In genomic region chr13:29603597-29603996, GRCm38 (mm10) we compare ENCODE assay signal across 8 mouse cellular contexts.
DNase-seq lines count a peak whose midpoint lies in the region; ATAC-seq and TF ChIP-seq lines count a peak whose summit lies in the region.
"Had no signal": no experiment of that assay in that cellular context is flagged by ENCODE, and none has a peak within 500 bp of the region (broad histone marks: within the 10 kb centered on the region; RNA-seq: fewer than 3 reads in every experiment).

No protein-coding gene starts in this region.

- no peaks in the 10 kb centered on the region for H3K9me3 ChIP-seq in midbrain, embryonic 10.5 days (replicated peaks)
- no peaks in the 10 kb centered on the region for H3K9me3 ChIP-seq in midbrain, postnatal 0 days (ENCODE audit: low read length)
- H3K9me3 ChIP-seq in embryonic facial prominence, embryonic 15.5 days (replicated peaks), result no peaks in the 10 kb centered on the region
- H3K9me3 ChIP-seq in midbrain, embryonic 16.5 days (replicated peaks; ENCODE audit: control insufficient read depth, low read length, poor library complexity, severe bottlenecking), result no peaks in the 10 kb centered on the region

- H3K4me1 ChIP-seq in midbrain, embryonic 10.5 days, result peaks cover 14% of the 10 kb centered on the region; the same call in 1 of the 2 replicates
- no peaks in the 10 kb centered on the region for H3K4me1 ChIP-seq in midbrain, postnatal 0 days (ENCODE audit: insufficient read depth, low read length)
- peaks cover 9% of the 10 kb centered on the region; the same call in 1 of the 2 replicates for H3K4me1 ChIP-seq in embryonic facial prominence, embryonic 15.5 days
- H3K4me1 ChIP-seq in midbrain, embryonic 16.5 days (ENCODE audit: control insufficient read depth, insufficient read depth, low read length), result no peaks in the 10 kb centered on the region; the same call in 1 of the 2 replicates
- no peaks in the 10 kb centered on the region for H3K4me1 ChIP-seq in thymus, adult 2 months (replicated peaks; ENCODE audit: control insufficient read depth, insufficient read depth, low read length)

- TF ChIP-seq POLR2A in thymus, adult 2 months (IDR thresholded peaks at IDR 0.05; ENCODE audit: control insufficient read depth, extremely low read depth, insufficient read depth, low read length, poor library complexity), result no peak

- H3K9ac ChIP-seq in midbrain, postnatal 0 days (replicated peaks; ENCODE audit: low read length, poor library complexity, severe bottlenecking), result no peak overlapping the region
- H3K9ac ChIP-seq in embryonic facial prominence, embryonic 15.5 days, result no peak overlapping the region
- H3K9ac ChIP-seq in midbrain, embryonic 16.5 days (ENCODE audit: low read depth, low read length), result no peak overlapping the region

- H3K27me3 ChIP-seq in midbrain, embryonic 10.5 days (ENCODE audit: low read depth, poor library complexity, severe bottlenecking), result no peaks in the 10 kb centered on the region
- no peaks in the 10 kb centered on the region for H3K27me3 ChIP-seq in midbrain, postnatal 0 days (ENCODE audit: insufficient read depth, low read length)
- H3K27me3 ChIP-seq in embryonic facial prominence, embryonic 15.5 days, result no peaks in the 10 kb centered on the region
- no peaks in the 10 kb centered on the region for H3K27me3 ChIP-seq in midbrain, embryonic 16.5 days (ENCODE audit: control insufficient read depth, insufficient read depth, low read depth, low read length)
- H3K27me3 ChIP-seq in thymus, adult 2 months (ENCODE audit: control insufficient read depth, insufficient read depth, low read length), result no peaks in the 10 kb centered on the region

- H3K4me2 ChIP-seq in midbrain, postnatal 0 days (ENCODE audit: low read depth, low read length, poor library complexity, severe bottlenecking), result no peak overlapping the region
- H3K4me2 ChIP-seq in embryonic facial prominence, embryonic 15.5 days (replicated peaks), result no peak overlapping the region
- H3K4me2 ChIP-seq in midbrain, embryonic 16.5 days (ENCODE audit: low read length), result no peak overlapping the region

- WGBS in midbrain, embryonic 10.5 days, result 75% methylated on average over 6 of the region's 6 CpGs
- 46% methylated on average over 6 of the region's 6 CpGs for WGBS in midbrain, postnatal 0 days
- WGBS in embryonic facial prominence, embryonic 15.5 days, result 35% methylated on average over 6 of the region's 6 CpGs
- 52% methylated on average over 6 of the region's 6 CpGs for WGBS in midbrain, embryonic 16.5 days
- WGBS in thymus, adult 2 months, result 97% methylated on average over 6 of the region's 6 CpGs

- no peak for ATAC-seq in midbrain, postnatal 0 days (ENCODE audit: low FRiP score)
- no peak; the same call in 1 of the 2 replicates for ATAC-seq in embryonic facial prominence, embryonic 15.5 days (ENCODE audit: insufficient number of reproducible peaks, low FRiP score, low TSS enrichment, low read depth)
- ATAC-seq in midbrain, embryonic 16.5 days, result no peak

- DNase-seq in midbrain, embryonic 10.5 days (ENCODE audit: low spot score), result no peak
- no peak for DNase-seq in midbrain, postnatal 0 days (ENCODE audit: low spot score)
- DNase-seq in hindlimb bud, embryonic 11.5 days (ENCODE audit: extremely low spot score, low read depth, low spot score), result peak; percentile 39
- DNase-seq in thymus, adult 2 months, result no peak
- no peak for DNase-seq in right cerebral cortex, postnatal 14 days
- DNase-seq: layer of hippocampus, postnatal 36 days had no signal

- H3K27ac ChIP-seq in midbrain, embryonic 10.5 days (replicated peaks), result peak overlapping the region; percentile 68
- H3K27ac ChIP-seq in midbrain, postnatal 0 days (ENCODE audit: low read depth, low read length), result no peak overlapping the region
- peak overlapping the region; percentile 51 for H3K27ac ChIP-seq in embryonic facial prominence, embryonic 15.5 days (replicated peaks)
- 0 out of 2 replicates have a peak overlapping the region, but pooled peaks have one; percentile 50 for H3K27ac ChIP-seq in midbrain, embryonic 16.5 days (ENCODE audit: low read length)
- H3K27ac ChIP-seq in thymus, adult 2 months (ENCODE audit: control insufficient read depth, insufficient read depth, low read length), result no peak overlapping the region

- TF ChIP-seq CTCF in midbrain, postnatal 0 days (IDR thresholded peaks at IDR 0.05), result no peak
- TF ChIP-seq CTCF in thymus, adult 2 months (IDR thresholded peaks at IDR 0.05; ENCODE audit: borderline replicate concordance, control insufficient read depth, extremely low read depth, insufficient read depth, low read length, poor library complexity), result no peak

- no peaks in the 10 kb centered on the region for H3K36me3 ChIP-seq in midbrain, embryonic 10.5 days
- no peaks in the 10 kb centered on the region for H3K36me3 ChIP-seq in midbrain, postnatal 0 days (ENCODE audit: insufficient read depth, low read length)
- H3K36me3 ChIP-seq in embryonic facial prominence, embryonic 15.5 days, result no peaks in the 10 kb centered on the region
- H3K36me3 ChIP-seq in midbrain, embryonic 16.5 days (ENCODE audit: control insufficient read depth, insufficient read depth, low read length), result no peaks in the 10 kb centered on the region
- H3K36me3 ChIP-seq in thymus, adult 2 months (ENCODE audit: control insufficient read depth, insufficient read depth, low read length), result no peaks in the 10 kb centered on the region

- no peak overlapping the region for H3K4me3 ChIP-seq in midbrain, embryonic 10.5 days
- H3K4me3 ChIP-seq in midbrain, postnatal 0 days (ENCODE audit: low read depth, low read length), result no peak overlapping the region
- H3K4me3 ChIP-seq in embryonic facial prominence, embryonic 15.5 days (replicated peaks), result no peak overlapping the region
- no peak overlapping the region for H3K4me3 ChIP-seq in midbrain, embryonic 16.5 days (ENCODE audit: low read depth, low read length)
- no peak overlapping the region for H3K4me3 ChIP-seq in thymus, adult 2 months (ENCODE audit: control insufficient read depth, insufficient read depth, low read length)

Comparison
In these comparisons a context has a peak if more than half of its experiments do, and no peak if none do; other contexts are left out.
1. H3K27ac ChIP-seq: peak in midbrain, embryonic 10.5 days (single experiment), embryonic facial prominence, embryonic 15.5 days (single experiment) and midbrain, embryonic 16.5 days (single experiment); none in midbrain, postnatal 0 days (single experiment) and thymus, adult 2 months (single experiment).